Mouse (Mus musculus) cerebellum, adult (tissue): ENCODE measurements at regions not wholly inside any gene's neighbourhood (a gene's known extent, or its start where the extent isn't known, plus 50 kb on each side); places are given as distances from the start of the nearest gene placed in this dataset.

Source experiments
- ATAC-seq: cut with Nextera tagmentation; 2 replicates; pipeline ENCODE4 v1.9.2; 2017; ENCODE audit warnings: mild to moderate bottlenecking, moderate library complexity, mixed read lengths; ENCODE audit not compliant: insufficient number of reproducible peaks, low FRiP score, low TSS enrichment

DNA sequence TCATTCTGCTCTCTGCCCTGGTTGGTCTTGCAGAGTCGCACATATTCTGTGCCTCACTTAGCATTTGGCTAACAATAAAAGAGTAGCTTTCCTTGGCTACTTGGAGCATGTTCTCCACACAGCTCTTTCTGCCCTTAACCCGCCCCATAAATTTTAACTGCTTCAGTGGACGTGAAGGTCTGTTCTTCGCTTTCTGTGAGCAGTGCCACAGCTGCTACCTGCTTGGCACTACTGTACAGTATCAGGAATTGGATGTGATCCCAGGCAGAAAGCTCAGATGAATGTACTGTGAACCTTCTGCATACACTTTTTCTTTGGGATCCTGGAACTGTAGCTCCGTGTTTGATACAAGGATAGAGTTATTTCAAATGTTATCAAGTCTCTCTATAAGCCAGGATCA, 939.4 kb downstream of the Epha4 start:
- ATAC-seq, result 0 out of 2 replicates have a peak, but pooled peaks have one; percentile 36

DNA sequence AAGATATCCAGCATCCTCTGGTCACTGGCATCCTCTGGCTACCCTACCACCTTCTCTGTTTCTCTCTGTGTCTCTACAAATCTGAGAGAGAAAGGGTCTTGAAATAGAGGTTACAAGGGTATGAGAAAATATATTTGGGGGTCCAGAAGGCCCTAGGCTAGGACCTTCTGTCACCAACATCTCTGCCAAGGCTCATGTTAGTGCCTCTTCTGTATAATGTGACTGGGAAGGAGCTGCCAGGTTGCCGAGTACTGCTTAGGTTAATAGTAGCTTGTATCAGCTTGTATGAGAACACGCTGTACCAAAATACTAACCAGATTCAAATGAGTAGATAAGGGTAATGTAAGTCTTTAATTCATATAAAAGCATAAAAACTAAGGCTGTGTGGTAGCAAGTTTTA, 929.0 kb downstream of the Epha4 start:
- no peak for ATAC-seq

DNA sequence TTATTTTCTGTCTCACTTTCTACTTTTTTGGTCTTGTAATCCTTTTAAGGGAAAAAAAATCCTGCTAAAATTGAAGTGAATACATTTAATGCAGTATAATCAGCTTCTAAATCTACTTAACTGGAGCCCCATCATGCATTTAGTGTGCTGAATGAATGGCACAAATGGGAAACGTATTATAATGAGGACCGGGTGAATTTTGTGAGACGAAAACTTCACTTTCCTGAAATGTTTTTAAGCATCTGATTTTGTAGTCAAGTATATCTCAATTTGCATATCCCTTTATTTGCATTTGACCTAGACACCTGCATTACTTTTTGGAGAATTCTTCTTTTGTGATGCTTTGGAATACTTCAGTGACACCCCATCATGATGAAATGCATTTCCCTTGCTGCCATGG, 889.1 kb downstream of the Epha4 start:
- no peak for ATAC-seq

- no peak for ATAC-seq
These were observed 885.0 kb downstream of the Epha4 start for GRCm38 (mm10) chr1:76629861-76630260.

DNA sequence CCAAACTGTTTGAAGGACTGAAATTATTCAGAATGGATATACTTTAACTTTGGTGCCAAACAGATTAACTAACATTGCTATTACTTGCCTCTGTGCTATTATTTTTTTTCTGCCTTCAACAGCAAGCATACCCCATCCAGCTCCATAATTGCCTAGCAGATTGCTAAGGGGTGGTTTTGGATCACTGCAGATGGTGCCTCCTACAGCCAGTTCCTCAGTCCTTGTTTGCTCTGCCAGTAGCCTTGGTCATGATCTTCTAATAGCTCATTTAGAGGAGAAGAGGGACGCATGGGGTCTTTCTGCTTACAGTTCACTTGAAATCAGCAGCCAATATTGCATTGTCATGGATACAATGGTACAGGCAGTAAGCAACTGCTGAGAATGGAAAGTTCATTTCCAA, 880.8 kb downstream of the Epha4 start:
- ATAC-seq, result no peak

- ATAC-seq, result no peak
These were observed 877.4 kb downstream of the Epha4 start for GRCm38 (mm10) chr1:76637268-76638009.

- no peak for ATAC-seq
These were observed 876.9 kb downstream of the Epha4 start for GRCm38 (mm10) chr1:76638010-76638400.

- ATAC-seq, result no peak; the same call in 1 of the 2 replicates
These were observed 873.6 kb downstream of the Epha4 start for GRCm38 (mm10) chr1:76641181-76641711.

- no peak for ATAC-seq
These were observed 872.2 kb downstream of the Epha4 start for GRCm38 (mm10) chr1:76642703-76643102.

GRCm38 (mm10) chr1:76644895-76645294, 870.0 kb downstream of the Epha4 start:
- no peak for ATAC-seq

GRCm38 (mm10) chr1:76654826-76655225, 860.1 kb downstream of the Epha4 start:
- ATAC-seq, result no peak

- ATAC-seq, result no peak
These were observed 856.7 kb downstream of the Epha4 start for GRCm38 (mm10) chr1:76658228-76658627.

DNA sequence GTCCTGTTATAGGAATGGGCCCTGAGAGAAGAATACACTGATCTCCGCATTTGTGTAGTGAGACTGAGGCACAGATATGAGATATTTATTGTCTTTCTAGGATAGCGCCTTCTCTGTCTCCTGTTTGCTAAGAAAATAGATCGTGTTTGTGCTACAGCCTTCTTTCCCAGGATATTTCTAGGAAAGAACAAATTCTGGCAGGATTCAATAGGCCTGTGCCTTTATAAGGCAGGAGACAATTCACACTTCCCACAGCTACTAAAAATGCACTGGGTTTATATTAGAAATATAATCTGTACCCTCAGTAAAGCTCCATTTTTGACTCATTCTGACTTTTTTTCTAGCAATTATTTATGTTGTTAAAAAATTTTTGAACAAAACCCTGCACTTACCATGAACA, 854.7 kb downstream of the Epha4 start:
- no peak for ATAC-seq

DNA sequence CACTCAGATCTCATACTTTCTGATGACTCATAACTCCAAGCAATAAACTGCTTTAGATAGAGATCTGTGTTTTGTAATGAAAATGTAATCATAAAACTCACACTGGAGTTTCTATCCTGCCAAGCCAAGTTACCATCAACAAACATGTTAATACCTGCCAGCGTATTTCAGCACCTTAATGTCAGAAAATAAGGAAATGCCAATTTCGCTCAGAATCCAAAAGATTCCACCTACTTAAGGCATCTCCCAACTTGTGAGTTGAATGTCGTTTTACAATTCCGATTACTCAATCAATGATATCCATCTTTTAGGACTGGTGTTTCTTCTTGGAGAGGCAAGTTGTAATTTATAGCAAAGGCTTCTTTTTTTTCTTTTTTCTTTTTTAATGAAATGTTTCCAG, 850.5 kb downstream of the Epha4 start:
- no peak for ATAC-seq

- ATAC-seq, result no peak
These were observed 838.1 kb downstream of the Epha4 start for GRCm38 (mm10) chr1:76676836-76677235.

DNA sequence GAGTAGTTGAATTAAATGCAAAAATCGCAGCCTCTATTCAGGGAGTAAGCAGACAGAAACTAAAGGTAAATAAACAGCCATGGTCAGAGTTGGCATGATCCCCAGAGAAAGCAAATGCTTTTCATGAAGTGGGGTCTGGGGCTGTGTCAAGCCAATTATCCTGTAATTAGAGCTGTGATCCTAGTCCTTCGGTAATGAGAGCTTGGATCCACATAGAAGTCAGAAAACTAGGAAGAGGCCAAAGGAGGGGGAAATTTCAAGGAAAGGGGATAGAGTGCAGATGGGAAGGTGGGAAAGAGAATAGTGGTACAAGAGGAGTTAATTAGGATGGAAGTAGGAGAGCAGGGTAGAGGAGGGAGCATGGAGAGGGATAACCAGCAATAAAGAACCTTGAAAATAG, 809.3 kb downstream of the Epha4 start:
- ATAC-seq, result no peak

- no peak for ATAC-seq
These were observed 797.1 kb downstream of the Epha4 start for GRCm38 (mm10) chr1:76717639-76718292.

DNA sequence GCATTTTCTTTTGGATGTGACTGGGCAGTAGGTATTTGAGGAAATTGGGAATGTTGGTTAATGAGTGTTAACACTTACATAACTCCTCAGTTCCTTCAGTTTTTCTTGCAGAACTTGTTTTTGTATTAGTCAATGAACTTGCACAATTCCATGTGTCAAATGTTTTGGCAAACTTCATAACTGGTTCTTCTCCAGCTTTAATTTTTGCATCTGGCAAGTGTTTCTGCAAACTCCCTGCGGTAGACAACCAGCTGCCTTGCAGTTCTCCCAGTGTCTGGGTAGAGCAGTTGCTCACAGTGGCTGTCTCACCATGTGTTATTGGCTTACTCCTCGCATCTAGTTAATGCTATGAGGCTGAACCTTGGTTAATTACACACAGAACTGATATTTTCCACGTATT, 790.4 kb downstream of the Epha4 start:
- ATAC-seq, result no peak

DNA sequence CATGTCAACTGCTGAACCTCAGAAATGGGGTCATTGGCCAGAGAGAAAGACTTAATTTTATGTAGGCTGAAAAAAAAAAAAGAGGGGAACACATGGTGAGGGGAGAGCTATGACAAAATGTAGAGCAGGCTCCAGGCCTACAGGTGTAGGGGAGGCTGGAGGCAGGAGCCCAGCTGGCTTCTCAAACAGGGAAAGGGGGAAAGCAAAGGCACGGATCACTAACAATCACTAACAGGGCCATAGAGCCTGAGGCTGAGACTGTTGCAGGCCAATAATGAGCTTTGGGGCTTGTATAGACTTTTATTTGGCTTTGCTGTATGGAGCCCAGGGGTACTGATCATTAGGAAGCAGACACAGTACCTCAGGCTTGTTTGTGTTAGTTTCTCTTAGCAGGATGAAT, 777.9 kb downstream of the Epha4 start:
- ATAC-seq, result peak; percentile 29; the same call in 1 of the 2 replicates

DNA sequence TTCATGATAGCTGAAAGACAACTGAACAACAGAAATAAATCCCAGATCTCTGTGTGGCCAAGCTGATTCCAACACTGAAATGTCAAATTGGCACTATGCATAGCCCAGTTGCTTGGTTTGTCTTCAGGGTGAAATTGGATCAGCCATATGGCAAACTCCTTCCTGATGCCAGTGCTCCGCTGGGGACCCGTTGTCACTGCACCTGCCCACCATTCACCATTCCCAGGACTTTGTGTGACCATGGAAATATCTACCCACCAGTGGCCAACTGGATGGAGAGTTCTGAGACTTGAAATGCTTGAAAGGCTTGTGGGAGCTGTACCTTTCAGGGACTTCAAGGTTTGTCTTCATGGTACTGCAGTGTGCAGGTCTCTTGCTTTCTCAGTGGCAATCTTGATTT, 777.2 kb downstream of the Epha4 start:
- ATAC-seq, result peak; percentile 99

GRCm38 (mm10) chr1:76772694-76773093, 742.2 kb downstream of the Epha4 start:
- no peak for ATAC-seq

- no peak for ATAC-seq
These were observed 728.0 kb downstream of the Epha4 start for GRCm38 (mm10) chr1:76786871-76787270.
